Mouse (Mus musculus) liver, embryonic 11.5 days (tissue): ENCODE measurements around the gene Rtl10. TPM values are rescaled to one million over a fixed set of nuclear protein-coding genes. Genes with fewer than 3 reads are reported as not detected.

ENCODE experiments used
- ATAC-seq: fragments of 200-750 bp; cut with Nextera tagmentation; replicated peaks from 2 replicates; pipeline ENCODE4 v1.8.0; 2017; ENCODE audit warnings: moderate number of reproducible peaks, mild to moderate bottlenecking, moderate TSS enrichment, moderate library complexity; ENCODE audit not compliant: low FRiP score
- DNase-seq: peaks from one replicate; pipeline ENCODE4 v3.0.0-alpha.2; 2017; ENCODE audit warnings: low spot score
- H3K27ac ChIP-seq: fragments of 300-500 bp; sonication (generic); 2 replicates; pipeline ENCODE4 v1.5.1; 2014; ENCODE audit warnings: mild to moderate bottlenecking, low read depth, low read length, control low read depth
- H3K27me3 ChIP-seq: fragments of 300-500 bp; sonication (generic); replicated peaks from 2 replicates; pipeline ENCODE4 v1.6.1; 2014; ENCODE audit warnings: low read length, mixed read lengths; ENCODE audit not compliant: control insufficient read depth, insufficient read depth
- H3K36me3 ChIP-seq: fragments of 300-500 bp; sonication (generic); 2 replicates; pipeline ENCODE4 v1.6.1; 2014; ENCODE audit warnings: mild to moderate bottlenecking, low read length, moderate library complexity, mixed read lengths; ENCODE audit not compliant: control insufficient read depth, insufficient read depth
- H3K4me1 ChIP-seq: fragments of 300-500 bp; sonication (generic); replicated peaks from 2 replicates; pipeline ENCODE4 v1.6.1; 2014; ENCODE audit warnings: low read length, mixed read lengths; ENCODE audit not compliant: control insufficient read depth, insufficient read depth
- H3K4me2 ChIP-seq: fragments of 300-500 bp; sonication (generic); 2 replicates; pipeline ENCODE4 v1.6.1; 2014; ENCODE audit warnings: mild to moderate bottlenecking, control low read depth, moderate library complexity
- H3K4me3 ChIP-seq: fragments of 300-500 bp; sonication (generic); 2 replicates; pipeline ENCODE4 v1.5.1; 2014; ENCODE audit warnings: low read depth, low read length, control low read depth
- H3K9ac ChIP-seq: fragments of 300-500 bp; sonication (generic); 2 replicates; pipeline ENCODE4 v1.6.1; 2014; ENCODE audit warnings: low read depth, low read length, control low read depth
- H3K9me3 ChIP-seq: fragments of 300-500 bp; sonication (generic); 2 replicates; pipeline ENCODE4 v1.6.1; 2016; ENCODE audit warnings: low read length, inconsistent platforms, mixed read lengths; ENCODE audit not compliant: control insufficient read depth
- WGBS: fragments of 180-500 bp; shearing (Covaris S2); extraction: QIAGEN DNeasy Blood & Tissue Kit; methylation state at CpG from one replicate; pipeline ENCODE4 v1.1.7; 2014; 5-methylcytosine and 5-hydroxymethylcytosine counted together
- polyA plus RNA-seq: library from polyadenylated mRNA; unstranded; fragments of >200 nt; fragmentation: Nextera tagmentation; extraction: Ambion mirVana; gene quantifications from 2 replicates; pipeline ENCODE4 v1.2.1, GENCODE M21; 2014

Rtl10 gene
- polyA plus RNA-seq, 1 experiment from 2014 or later: 2.1 TPM

DNA sequence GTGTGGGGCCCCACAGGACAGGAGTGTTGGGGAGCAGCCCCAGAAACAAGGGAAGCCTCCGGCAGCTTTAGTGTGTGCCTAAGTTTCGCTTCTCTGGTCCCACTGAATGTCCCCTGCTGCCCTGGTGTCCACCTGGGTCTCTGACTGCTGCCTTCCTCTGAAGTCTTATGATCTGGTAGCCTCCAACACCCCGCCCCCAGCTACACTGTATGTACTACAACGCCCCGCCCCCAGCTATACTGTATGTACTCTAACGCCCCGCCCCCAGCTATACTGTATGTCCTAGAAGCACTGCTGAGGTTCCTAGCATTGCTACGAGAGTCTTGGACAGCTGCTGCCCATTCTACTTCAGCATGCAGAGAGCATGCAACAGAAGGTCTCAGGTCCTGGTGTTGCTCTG, 25.7 kb upstream of the Rtl10 start:
- H3K9ac ChIP-seq: no peak overlapping the region
- H3K36me3 ChIP-seq: peaks cover 22% of the 10 kb centered on the region
- H3K27ac ChIP-seq: no peak overlapping the region
- H3K27me3 ChIP-seq: no peaks in the 10 kb centered on the region
- WGBS: 93% methylated on average over 8 of the region's 8 CpGs
- H3K4me2 ChIP-seq: no peak overlapping the region
- ATAC-seq (no peak), DNase-seq (no peak)
- no peaks in the 10 kb centered on the region for H3K4me1 ChIP-seq
- H3K4me3 ChIP-seq: no peak overlapping the region
- H3K9me3 ChIP-seq: no peaks in the 10 kb centered on the region

GRCm38 (mm10) chr16:18474021-18474420, 24.7 kb upstream of the Rtl10 start:
- Histone ChIP-seq H3K4me2 (no peak overlapping the region), H3K27ac (no peak overlapping the region), H3K9me3 (no peaks in the 10 kb centered on the region), H3K36me3 (peaks cover 20% of the 10 kb centered on the region), H3K9ac (no peak overlapping the region), H3K4me3 (no peak overlapping the region), H3K27me3 (no peaks in the 10 kb centered on the region), H3K4me1 (no peaks in the 10 kb centered on the region)
- ATAC-seq (no peak), DNase-seq (no peak)
- WGBS: 88% methylated on average over 2 of the region's 2 CpGs

DNA sequence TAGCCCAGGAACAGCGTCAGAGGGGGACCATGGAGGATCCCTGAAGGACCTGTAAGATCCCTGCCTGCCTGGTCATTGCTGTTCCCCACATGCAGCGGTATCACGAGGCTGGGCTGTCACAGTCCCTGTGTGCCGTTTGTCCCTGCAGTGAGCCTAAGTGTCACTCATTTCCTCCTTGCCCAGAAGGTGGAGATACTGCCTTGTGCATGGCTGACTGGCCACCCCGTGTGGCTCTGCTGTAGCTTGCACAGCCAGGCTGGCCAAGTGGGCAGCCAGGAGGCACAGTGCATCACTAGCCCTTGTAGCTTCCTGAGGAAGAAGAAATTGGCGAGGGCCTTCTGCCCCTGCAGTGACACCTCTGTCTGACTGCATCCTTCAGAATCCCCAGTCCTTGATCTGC, 20.7 kb upstream of the Rtl10 start:
- WGBS: 67% methylated on average over 6 of the region's 6 CpGs
- Histone ChIP-seq H3K4me1 (peaks cover 3% of the 10 kb centered on the region; the same call in 1 of the 2 replicates), H3K27ac (no peak overlapping the region), H3K9me3 (no peaks in the 10 kb centered on the region), H3K36me3 (peaks cover 16% of the 10 kb centered on the region), H3K9ac (no peak overlapping the region), H3K4me3 (no peak overlapping the region), H3K4me2 (no peak overlapping the region), H3K27me3 (no peaks in the 10 kb centered on the region)
- ATAC-seq (no peak), DNase-seq (no peak)

DNA sequence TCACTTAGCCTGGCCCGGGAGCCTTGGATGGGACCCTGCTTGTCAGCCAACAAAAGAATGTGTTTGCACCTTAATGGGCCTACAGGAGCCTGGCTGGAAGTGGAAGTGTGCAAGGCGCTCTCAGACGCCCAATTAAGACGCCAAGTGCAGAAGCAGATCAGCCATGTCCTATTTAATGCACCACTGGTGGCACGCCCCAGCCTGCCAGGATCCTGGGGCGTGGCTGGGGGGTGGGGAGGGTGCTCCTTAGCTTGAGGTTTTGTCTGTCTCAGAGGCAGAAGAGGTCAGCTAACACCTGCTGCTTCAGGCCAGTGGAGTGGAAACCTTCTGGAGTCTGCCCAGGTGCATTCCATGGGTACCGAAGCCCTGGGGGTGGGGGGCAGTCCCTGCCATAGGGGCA, 19.0 kb upstream of the Rtl10 start:
- ATAC-seq (no peak), DNase-seq (no peak)
- Histone ChIP-seq H3K9me3 (no peaks in the 10 kb centered on the region), H3K9ac (no peak overlapping the region), H3K27ac (no peak overlapping the region), H3K36me3 (peaks cover 9% of the 10 kb centered on the region; the same call in 1 of the 2 replicates), H3K4me3 (no peak overlapping the region), H3K4me2 (no peak overlapping the region), H3K4me1 (peaks cover 3% of the 10 kb centered on the region; the same call in 1 of the 2 replicates), H3K27me3 (no peaks in the 10 kb centered on the region)
- 67% methylated on average over 7 of the region's 7 CpGs for WGBS

DNA sequence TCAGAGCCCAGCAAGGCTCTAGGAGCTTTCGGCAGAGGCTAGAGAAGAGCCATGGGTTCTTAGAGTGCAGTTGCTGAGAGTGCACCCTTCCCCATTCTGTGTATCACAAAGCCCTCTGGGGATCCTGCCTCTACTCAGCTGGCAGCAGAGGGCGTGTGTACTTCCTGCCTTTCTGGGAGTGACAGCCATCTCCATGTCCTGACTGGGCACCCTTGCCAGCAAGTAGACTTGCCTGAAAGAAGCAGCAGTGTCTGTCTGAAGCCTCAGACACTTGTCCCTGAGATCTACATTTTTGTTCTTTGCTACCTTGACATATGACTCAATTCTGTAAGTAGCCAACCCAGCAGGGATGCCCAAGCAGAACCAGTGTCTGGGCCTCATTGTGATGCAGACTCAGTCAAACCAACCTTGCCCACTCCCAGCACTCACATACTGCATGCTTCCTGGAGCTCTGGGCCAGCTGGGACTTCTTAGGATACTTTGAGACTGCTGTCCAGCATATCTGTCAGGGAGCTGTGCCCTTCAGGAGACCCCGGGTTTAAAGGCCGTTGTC, 17.7 kb upstream of the Rtl10 start:
- H3K9me3 ChIP-seq: no peaks in the 10 kb centered on the region
- no peak overlapping the region for H3K4me2 ChIP-seq
- 70% methylated on average over 4 of the region's 4 CpGs for WGBS
- H3K4me3 ChIP-seq: no peak overlapping the region
- no peak for DNase-seq
- no peak overlapping the region for H3K9ac ChIP-seq
- peaks cover 3% of the 10 kb centered on the region; the same call in 1 of the 2 replicates for H3K4me1 ChIP-seq
- ATAC-seq: no peak
- no peaks in the 10 kb centered on the region for H3K27me3 ChIP-seq
- H3K27ac ChIP-seq: no peak overlapping the region
- peaks cover 8% of the 10 kb centered on the region; the same call in 1 of the 2 replicates for H3K36me3 ChIP-seq

DNA sequence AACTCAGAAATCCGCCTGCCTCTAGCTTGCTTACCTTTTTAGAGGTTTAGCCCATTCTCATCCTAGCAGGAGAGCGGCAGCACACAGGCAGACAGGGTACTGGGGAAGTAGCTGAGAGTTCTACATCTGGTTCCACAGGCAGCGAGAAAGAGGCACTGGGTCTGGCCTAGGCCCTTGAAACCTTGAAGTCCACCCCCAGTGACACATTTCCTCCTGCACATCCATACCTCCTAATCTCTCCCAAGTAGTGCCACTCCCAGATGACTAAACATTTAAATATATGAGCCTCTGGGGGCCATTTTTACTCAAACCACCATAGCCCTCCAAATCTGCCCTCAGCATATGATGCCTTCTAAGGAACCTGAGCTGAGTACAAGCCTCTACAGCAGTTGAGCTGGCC, 16.3 kb upstream of the Rtl10 start:
- no peak overlapping the region for H3K4me3 ChIP-seq
- no peak overlapping the region for H3K4me2 ChIP-seq
- peaks cover 3% of the 10 kb centered on the region; the same call in 1 of the 2 replicates for H3K4me1 ChIP-seq
- H3K27me3 ChIP-seq: no peaks in the 10 kb centered on the region
- H3K9me3 ChIP-seq: no peaks in the 10 kb centered on the region
- no peak overlapping the region for H3K27ac ChIP-seq
- H3K36me3 ChIP-seq: 0 out of 2 replicates have a peak, but pooled peaks cover 5% of the 10 kb centered on the region
- H3K9ac ChIP-seq: no peak overlapping the region
- DNase-seq: no peak
- ATAC-seq: no peak
- 83% methylated on average over 3 of the region's 3 CpGs for WGBS

DNA sequence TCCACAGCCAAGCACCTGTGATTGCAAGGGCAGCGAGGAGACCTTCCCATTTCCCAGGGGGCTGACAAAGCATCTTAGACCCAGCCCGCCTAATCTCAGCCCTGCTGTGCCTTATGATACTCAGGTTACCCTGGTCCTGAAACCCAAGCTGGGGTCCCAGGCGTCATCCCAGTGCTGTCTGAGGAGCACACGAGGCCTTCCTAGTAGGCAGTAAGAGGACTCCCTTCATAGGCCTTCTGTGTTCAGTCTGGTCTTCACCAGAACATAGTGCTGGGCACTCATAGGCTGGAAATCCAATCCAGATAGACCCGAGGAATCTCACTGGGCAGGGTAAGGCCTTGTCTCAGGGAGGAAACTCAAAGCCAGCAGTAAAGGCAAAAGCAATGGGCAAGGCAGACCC, 14.9 kb upstream of the Rtl10 start:
- DNase-seq (no peak), ATAC-seq (no peak)
- Histone ChIP-seq H3K4me3 (no peak overlapping the region), H3K9me3 (no peaks in the 10 kb centered on the region), H3K27me3 (no peaks in the 10 kb centered on the region), H3K27ac (no peak overlapping the region), H3K4me2 (no peak overlapping the region), H3K4me1 (peaks cover 3% of the 10 kb centered on the region; the same call in 1 of the 2 replicates), H3K9ac (no peak overlapping the region), H3K36me3 (0 out of 2 replicates have a peak, but pooled peaks cover 5% of the 10 kb centered on the region)
- 76% methylated on average over 5 of the region's 5 CpGs for WGBS

- ATAC-seq: no peak
- no peak overlapping the region for H3K27ac ChIP-seq
- H3K36me3 ChIP-seq: 0 out of 2 replicates have a peak, but pooled peaks cover 2% of the 10 kb centered on the region
- peaks cover 2% of the 10 kb centered on the region; the same call in 1 of the 2 replicates for H3K4me1 ChIP-seq
- H3K9ac ChIP-seq: no peak overlapping the region
- no peaks in the 10 kb centered on the region for H3K27me3 ChIP-seq
- DNase-seq: no peak
- no peak overlapping the region for H3K4me3 ChIP-seq
- H3K9me3 ChIP-seq: no peaks in the 10 kb centered on the region
- H3K4me2 ChIP-seq: no peak overlapping the region
- 41% methylated on average over 4 of the region's 4 CpGs for WGBS
These were observed 14.3 kb upstream of the Rtl10 start for GRCm38 (mm10) chr16:18484386-18484785.

DNA sequence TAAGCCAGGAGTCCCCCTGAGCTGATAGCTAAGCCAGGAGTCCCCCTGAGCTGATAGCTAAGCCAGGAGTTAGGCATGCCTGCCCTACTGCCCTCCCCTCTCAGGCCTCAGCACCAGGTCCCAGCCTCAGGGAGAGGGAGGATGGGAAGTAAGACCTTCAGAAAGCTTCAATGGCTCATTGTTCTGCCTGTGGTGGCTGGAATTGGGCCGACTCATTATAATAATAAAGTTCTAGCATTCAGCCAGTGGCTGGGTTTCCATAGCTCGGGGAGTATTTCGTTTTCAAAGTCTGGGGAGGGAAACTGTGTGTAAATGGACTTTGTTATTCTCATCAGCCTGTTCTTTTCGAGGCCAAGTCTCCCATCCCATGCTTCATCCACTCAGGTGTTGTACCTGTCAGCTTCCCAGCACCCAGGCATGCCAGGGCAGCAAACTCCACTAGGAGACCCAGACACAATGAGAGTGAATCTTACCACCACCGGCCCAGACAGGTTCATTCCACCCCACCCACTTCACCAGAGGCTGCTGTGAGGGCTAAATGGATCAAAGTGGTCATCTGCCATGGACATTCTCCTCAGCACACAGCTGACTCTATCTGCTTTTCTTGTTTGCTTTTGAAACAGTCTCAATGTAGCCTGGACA, 13.8 kb upstream of the Rtl10 start:
- 0 out of 2 replicates have a peak, but pooled peaks cover under 1% of the 10 kb centered on the region for H3K36me3 ChIP-seq
- H3K27ac ChIP-seq: no peak overlapping the region
- H3K9me3 ChIP-seq: no peaks in the 10 kb centered on the region
- no peak for ATAC-seq
- no peak for DNase-seq
- WGBS: 71% methylated on average over 5 of the region's 5 CpGs
- no peaks in the 10 kb centered on the region for H3K4me1 ChIP-seq
- H3K27me3 ChIP-seq: no peaks in the 10 kb centered on the region
- H3K4me3 ChIP-seq: no peak overlapping the region
- H3K9ac ChIP-seq: no peak overlapping the region
- no peak overlapping the region for H3K4me2 ChIP-seq
